Mouse (Mus musculus) C2C12 (cell line): ENCODE measurements around the gene Dpysl5.

Experiments used
- CTCF ChIP-seq: IDR thresholded peaks from one replicate; pipeline ENCODE4 v1.5.1; 2011; ENCODE audit not compliant: control insufficient read depth, insufficient read depth, insufficient read length
- MAX ChIP-seq: IDR thresholded peaks from one replicate; pipeline ENCODE4 v1.6.1; 2011; ENCODE audit warnings: mild to moderate bottlenecking, control low read depth
- MYOD1 ChIP-seq: IDR thresholded peaks from one replicate; pipeline ENCODE4 v1.6.1; 2011; ENCODE audit warnings: low read depth; ENCODE audit not compliant: control insufficient read depth, insufficient read length
- MYOG ChIP-seq: IDR thresholded peaks from one replicate; pipeline ENCODE4 v1.6.1; 2011; ENCODE audit not compliant: control insufficient read depth, insufficient read length; ENCODE audit errors: extremely low read depth
- USF1 ChIP-seq: IDR thresholded peaks from one replicate; pipeline ENCODE4 v1.6.1; 2011; ENCODE audit warnings: low read depth, mild to moderate bottlenecking, control low read depth, moderate library complexity

GRCm38 (mm10) chr5:30667686-30668085 lies 43.7 kb upstream of the Dpysl5 start:
- TF ChIP-seq CTCF (no peak), MAX (no peak), MYOD1 (no peak), MYOG (no peak), USF1 (no peak)
